Mouse (Mus musculus) olfactory bulb, adult 2 months (tissue): ENCODE measurements around the gene Ksr1.

ENCODE experiments used
- CTCF ChIP-seq: fragments of 200-500 bp; IDR thresholded peaks from 2 replicates; pipeline ENCODE4 v1.5.1; 2012; ENCODE audit warnings: low read depth, mild to moderate bottlenecking, low read length, moderate library complexity; ENCODE audit not compliant: insufficient read depth
- POLR2A ChIP-seq: fragments of 200-500 bp; IDR thresholded peaks from 2 replicates; pipeline ENCODE4 v1.6.1; 2012; ENCODE audit warnings: mild to moderate bottlenecking, low read depth, low read length, moderate library complexity; ENCODE audit not compliant: insufficient read depth

GRCm38 (mm10) chr11:79192176-79192575 is 46.0 kb upstream of the Ksr1 start:
- TF ChIP-seq CTCF (no peak), POLR2A (no peak)
